Mouse (Mus musculus): ENCODE results near the gene Olfr944.

The Olfr944 gene

GRCm38 (mm10) chr9:39201620-39202019 lies at the start of gene Olfr944:
Gene Olfr944, plus strand, starts transcription at chr9:39201920.
- no peak within 1 kb of the TSS for H3K4me3 ChIP-seq (replicated peaks; ENCODE audit: low read length)
- no peaks in the 10 kb centered on the region for H3K27me3 ChIP-seq (ENCODE audit: insufficient read depth, low read length)
- TF ChIP-seq NANOG (IDR thresholded peaks at IDR 0.05; ENCODE audit: borderline replicate concordance, low read length) (no peak), POU5F1 (IDR thresholded peaks at IDR 0.05; ENCODE audit: borderline replicate concordance, low read length) (no peak), CTCF (conservative IDR thresholded peaks at IDR 0.05; ENCODE audit: low read length) (no peak)
- no peaks in the 10 kb centered on the region for H3K4me1 ChIP-seq (replicated peaks; ENCODE audit: low read depth, low read length)
- no peaks in the 10 kb centered on the region for H3K9me3 ChIP-seq (ENCODE audit: low read length)
- no peaks in the 10 kb centered on the region for H3K36me3 ChIP-seq (ENCODE audit: insufficient read depth, low read length)

- Histone ChIP-seq H3K36me3 (ENCODE audit: insufficient read depth, low read length) (no peaks in the 10 kb centered on the region), H3K4me1 (replicated peaks; ENCODE audit: low read depth, low read length) (no peaks in the 10 kb centered on the region), H3K4me3 (replicated peaks; ENCODE audit: low read length) (no peak overlapping the region), H3K27me3 (ENCODE audit: insufficient read depth, low read length) (no peaks in the 10 kb centered on the region), H3K9me3 (ENCODE audit: low read length) (peaks cover 7% of the 10 kb centered on the region)
- TF ChIP-seq POU5F1 (IDR thresholded peaks at IDR 0.05; ENCODE audit: borderline replicate concordance, low read length): no peak
- TF ChIP-seq CTCF (conservative IDR thresholded peaks at IDR 0.05; ENCODE audit: low read length): no peak
- no peak for TF ChIP-seq NANOG (IDR thresholded peaks at IDR 0.05; ENCODE audit: borderline replicate concordance, low read length)
Measured at GRCm38 (mm10) chr9:39152401-39152800, 49.3 kb upstream of the Olfr944 start.

- TF ChIP-seq CTCF (conservative IDR thresholded peaks at IDR 0.05; ENCODE audit: low read length): no peak
- Histone ChIP-seq H3K4me1 (replicated peaks; ENCODE audit: low read depth, low read length) (no peaks in the 10 kb centered on the region), H3K27me3 (ENCODE audit: insufficient read depth, low read length) (no peaks in the 10 kb centered on the region), H3K9me3 (ENCODE audit: low read length) (peaks cover 28% of the 10 kb centered on the region), H3K4me3 (replicated peaks; ENCODE audit: low read length) (no peak within 1 kb of the TSS), H3K36me3 (ENCODE audit: insufficient read depth, low read length) (no peaks in the 10 kb centered on the region)
Measured at GRCm38 (mm10) chr9:39166004-39166403, 35.7 kb upstream of the Olfr944 start, which contains the start of gene Olfr943. Gene Olfr943, plus strand, starts transcription at chr9:39166304.

- H3K9me3 ChIP-seq (ENCODE audit: low read length): no peaks in the 10 kb centered on the region
- no peak for TF ChIP-seq CTCF (conservative IDR thresholded peaks at IDR 0.05; ENCODE audit: low read length)
- no peak for TF ChIP-seq POU5F1 (IDR thresholded peaks at IDR 0.05; ENCODE audit: borderline replicate concordance, low read length)
- TF ChIP-seq NANOG (IDR thresholded peaks at IDR 0.05; ENCODE audit: borderline replicate concordance, low read length): no peak
- H3K4me1 ChIP-seq (replicated peaks; ENCODE audit: low read depth, low read length): no peaks in the 10 kb centered on the region
- no peaks in the 10 kb centered on the region for H3K27me3 ChIP-seq (ENCODE audit: insufficient read depth, low read length)
- H3K36me3 ChIP-seq (ENCODE audit: insufficient read depth, low read length): no peaks in the 10 kb centered on the region
- H3K4me3 ChIP-seq (replicated peaks; ENCODE audit: low read length): no peak within 1 kb of the TSS
Measured at GRCm38 (mm10) chr9:39249894-39250293, 48.2 kb downstream of the Olfr944 start, which contains the start of gene Olfr1537. Gene Olfr1537, minus strand, starts transcription at chr9:39249994.
